Mouse (Mus musculus) ES-CJ7 (cell line): Measurements from ENCODE around the gene Scrn3.

Source experiments
- DNase-seq: peaks from one replicate; pipeline ENCODE4 v3.0.0; 2011; ENCODE audit warnings: low read depth, low spot score

The Scrn3 gene

GRCm38 (mm10) chr2:73380298-73380975, 68.0 kb downstream of the Scrn3 start:
- no peak for DNase-seq

GRCm38 (mm10) chr2:73385172-73385571, 72.8 kb downstream of the Scrn3 start:
- DNase-seq = no peak

GRCm38 (mm10) chr2:73385641-73386355, 73.4 kb downstream of the Scrn3 start:
- DNase-seq = no peak

- peak; percentile 97 for DNase-seq
These were observed 74.1 kb downstream of the Scrn3 start, which contains the start of gene Gpr155 for GRCm38 (mm10) chr2:73386356-73387046. Gene Gpr155 (minus strand): TSS chr2:73386572.
